Mouse (Mus musculus): ENCODE results near the gene Gm49322.
"Not testable (repeated sequence)": the region's sequence is repeated elsewhere in the genome, so short reads cannot be mapped to it uniquely, and the experiment has no call there.

The Gm49322 gene

GRCm38 (mm10) chr10:80613821-80614220 is 8.0 kb downstream of the Gm49322 start:
- DNase-seq = no peak

GRCm38 (mm10) chr10:80614351-80614750 is 8.5 kb downstream of the Gm49322 start:
- peak; percentile 49 for DNase-seq

GRCm38 (mm10) chr10:80618181-80618580 is 12.4 kb downstream of the Gm49322 start:
- DNase-seq = peak; percentile 66

GRCm38 (mm10) chr10:80619465-80620244 is 13.8 kb downstream of the Gm49322 start:
- DNase-seq = no peak

GRCm38 (mm10) chr10:80620365-80620764 is 14.5 kb downstream of the Gm49322 start:
- DNase-seq = no peak

GRCm38 (mm10) chr10:80620796-80621689 is 15.2 kb downstream of the Gm49322 start:
- DNase-seq = peak; percentile 44

- no peak for DNase-seq
Measured at GRCm38 (mm10) chr10:80621690-80621939, 15.8 kb downstream of the Gm49322 start.

- peak; percentile 100 for DNase-seq
Measured at GRCm38 (mm10) chr10:80621940-80622660, 16.3 kb downstream of the Gm49322 start.

GRCm38 (mm10) chr10:80622661-80623456 is 17.0 kb downstream of the Gm49322 start, which contains the start of gene Csnk1g2:
Csnk1g2 (plus strand) TSS chr10:80622838.
- DNase-seq = peak; percentile 64

GRCm38 (mm10) chr10:80623457-80624191 is 17.8 kb downstream of the Gm49322 start:
- DNase-seq = peak; percentile 66

GRCm38 (mm10) chr10:80625764-80626163 is 19.9 kb downstream of the Gm49322 start:
- DNase-seq = no peak

GRCm38 (mm10) chr10:80627685-80628084 is 21.9 kb downstream of the Gm49322 start:
- DNase-seq = no peak

GRCm38 (mm10) chr10:80628925-80629324 is 23.1 kb downstream of the Gm49322 start:
- no peak for DNase-seq

- peak; percentile 77 for DNase-seq
Measured at GRCm38 (mm10) chr10:80635345-80635744, 29.5 kb downstream of the Gm49322 start.

- DNase-seq = no peak
Measured at GRCm38 (mm10) chr10:80646936-80647335, 41.1 kb downstream of the Gm49322 start.

- DNase-seq = not testable (repeated sequence)
Measured at GRCm38 (mm10) chr10:80649910-80650309, 44.1 kb downstream of the Gm49322 start.

GRCm38 (mm10) chr10:80650392-80650791 is 44.6 kb downstream of the Gm49322 start:
- no peak for DNase-seq

GRCm38 (mm10) chr10:80653156-80653720 is 47.4 kb downstream of the Gm49322 start:
- no peak for DNase-seq

- no peak for DNase-seq
Measured at GRCm38 (mm10) chr10:80654866-80655265, 49.0 kb downstream of the Gm49322 start.

- no peak for DNase-seq
Measured at GRCm38 (mm10) chr10:80655406-80656129, 49.7 kb downstream of the Gm49322 start.
